Mouse (Mus musculus): ENCODE data around the gene Hnf4a. TPM values are rescaled to one million over a fixed set of nuclear protein-coding genes. Genes with fewer than 3 reads are reported as not detected.

Gene Hnf4a
- polyA plus RNA-seq, 1 experiment: not detected

DNA sequence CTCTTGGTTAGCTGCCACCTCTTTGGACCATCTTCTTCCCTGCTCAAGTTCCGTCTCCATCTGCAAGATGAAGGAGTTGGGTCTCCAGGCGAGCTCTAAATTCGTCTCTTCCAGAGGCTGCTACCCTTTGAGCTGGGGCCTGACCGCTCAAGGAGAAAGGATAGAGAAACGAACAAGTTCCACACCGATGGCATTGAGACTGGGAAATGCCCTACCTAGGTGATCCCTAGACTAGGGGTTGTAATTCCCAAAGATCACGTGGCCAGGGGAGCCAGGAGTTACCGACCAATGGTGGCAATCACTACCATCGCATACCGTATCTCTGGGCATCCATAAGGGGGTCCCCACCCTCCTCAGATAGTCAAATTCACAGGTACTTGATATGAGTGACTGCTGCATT lies 36.1 kb downstream of the Hnf4a start:
- TF ChIP-seq POLR2A (IDR thresholded peaks at IDR 0.05; ENCODE audit: low read depth, low read length): no peak
- no peak for TF ChIP-seq CTCF (IDR thresholded peaks at IDR 0.05; ENCODE audit: borderline replicate concordance, insufficient read depth, low read length)
- Histone ChIP-seq H3K4me1 (ENCODE audit: control insufficient read depth, insufficient read depth, low read length) (no peaks in the 10 kb centered on the region), H3K4me3 (ENCODE audit: insufficient read depth, low read length) (no peak overlapping the region), H3K27ac (ENCODE audit: insufficient read depth, low read length) (no peak overlapping the region)

DNA sequence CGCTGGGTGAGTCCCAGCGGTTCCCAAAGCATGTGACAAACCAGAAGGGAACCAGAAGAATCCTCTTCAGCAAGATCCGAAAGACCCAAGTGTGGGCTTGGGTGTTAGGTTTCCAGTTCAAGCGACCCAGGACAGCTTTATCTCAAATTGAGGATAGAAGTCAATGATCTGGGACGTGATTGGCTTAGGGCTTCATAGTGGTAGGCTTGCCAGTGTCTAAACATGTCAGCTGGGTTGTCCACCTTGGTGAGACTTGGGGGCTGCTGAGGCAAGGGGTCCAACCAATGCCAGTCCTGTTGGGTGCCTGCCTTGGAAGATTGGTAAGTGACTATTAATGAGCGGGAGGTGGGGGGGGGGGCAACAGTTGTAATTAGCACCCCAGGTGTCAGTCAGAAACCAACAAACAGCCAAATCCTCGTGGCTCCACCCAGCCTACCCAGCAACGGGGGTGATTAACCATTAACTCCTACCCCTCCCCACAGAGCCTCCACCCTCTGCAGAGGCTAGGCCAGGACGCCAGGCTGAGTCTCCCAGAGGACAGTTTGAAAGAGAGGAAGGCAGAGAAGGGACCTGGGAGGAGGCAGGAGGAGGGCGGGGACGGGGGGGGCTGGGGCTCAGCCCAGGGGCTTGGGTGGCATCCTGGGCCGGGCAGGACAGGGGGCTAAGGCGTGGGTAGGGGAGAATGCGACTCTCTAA lies 40.2 kb downstream of the Hnf4a start:
- Histone ChIP-seq H3K27ac (ENCODE audit: insufficient read depth, low read length) (no peak overlapping the region), H3K4me3 (ENCODE audit: insufficient read depth, low read length) (no peak overlapping the region), H3K4me1 (ENCODE audit: control insufficient read depth, insufficient read depth, low read length) (no peaks in the 10 kb centered on the region)
- TF ChIP-seq POLR2A (IDR thresholded peaks at IDR 0.05; ENCODE audit: low read depth, low read length) (no peak), CTCF (IDR thresholded peaks at IDR 0.05; ENCODE audit: borderline replicate concordance, insufficient read depth, low read length) (no peak)

DNA sequence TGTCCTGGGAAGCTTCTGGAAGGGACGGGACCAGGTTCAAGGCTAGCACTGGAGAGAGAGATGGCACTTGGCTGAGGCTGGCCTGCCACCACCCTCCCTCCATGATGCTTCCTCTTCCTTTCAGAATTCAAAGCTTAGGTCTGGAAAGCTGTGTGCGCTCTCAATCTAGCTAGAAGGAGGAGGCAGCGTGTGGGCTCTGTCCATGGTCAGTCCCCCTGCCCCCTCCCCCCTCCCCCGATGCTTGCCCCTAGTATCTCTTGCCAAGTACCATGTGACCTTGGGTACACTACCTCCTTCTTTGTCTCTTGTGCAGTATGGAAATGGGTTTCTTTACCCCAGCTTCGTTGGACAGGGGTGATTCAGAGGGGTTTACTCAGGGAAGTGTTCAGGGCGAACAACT lies 42.2 kb downstream of the Hnf4a start:
- Histone ChIP-seq H3K4me1 (ENCODE audit: control insufficient read depth, insufficient read depth, low read length) (no peaks in the 10 kb centered on the region), H3K4me3 (ENCODE audit: insufficient read depth, low read length) (no peak overlapping the region), H3K27ac (ENCODE audit: insufficient read depth, low read length) (no peak overlapping the region)
- TF ChIP-seq POLR2A (IDR thresholded peaks at IDR 0.05; ENCODE audit: low read depth, low read length) (no peak), CTCF (IDR thresholded peaks at IDR 0.05; ENCODE audit: borderline replicate concordance, insufficient read depth, low read length) (no peak)

DNA sequence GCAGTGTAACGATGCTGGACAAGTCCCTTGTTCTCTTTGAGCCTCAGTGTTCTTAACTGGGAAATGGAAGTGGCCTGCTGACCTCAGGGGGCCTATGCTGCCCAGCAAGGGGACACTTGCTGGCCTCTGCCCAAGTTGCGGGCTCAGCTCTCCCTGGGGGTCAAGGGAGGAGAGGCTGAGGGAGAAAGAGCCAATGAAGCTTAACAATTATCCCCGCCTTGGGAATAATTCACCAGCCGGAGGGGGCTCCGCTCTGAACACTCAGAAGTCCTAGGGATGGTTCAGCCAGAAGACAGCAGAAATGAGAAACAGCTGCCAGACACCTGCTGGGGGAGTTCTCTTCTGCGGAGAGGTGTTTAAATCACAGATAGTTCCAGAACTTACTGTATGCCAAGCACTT lies 43.2 kb downstream of the Hnf4a start:
- Histone ChIP-seq H3K4me1 (ENCODE audit: control insufficient read depth, insufficient read depth, low read length) (no peaks in the 10 kb centered on the region), H3K27ac (ENCODE audit: insufficient read depth, low read length) (no peak overlapping the region), H3K4me3 (ENCODE audit: insufficient read depth, low read length) (no peak overlapping the region)
- TF ChIP-seq CTCF (IDR thresholded peaks at IDR 0.05; ENCODE audit: borderline replicate concordance, insufficient read depth, low read length) (no peak), POLR2A (IDR thresholded peaks at IDR 0.05; ENCODE audit: low read depth, low read length) (no peak)

DNA sequence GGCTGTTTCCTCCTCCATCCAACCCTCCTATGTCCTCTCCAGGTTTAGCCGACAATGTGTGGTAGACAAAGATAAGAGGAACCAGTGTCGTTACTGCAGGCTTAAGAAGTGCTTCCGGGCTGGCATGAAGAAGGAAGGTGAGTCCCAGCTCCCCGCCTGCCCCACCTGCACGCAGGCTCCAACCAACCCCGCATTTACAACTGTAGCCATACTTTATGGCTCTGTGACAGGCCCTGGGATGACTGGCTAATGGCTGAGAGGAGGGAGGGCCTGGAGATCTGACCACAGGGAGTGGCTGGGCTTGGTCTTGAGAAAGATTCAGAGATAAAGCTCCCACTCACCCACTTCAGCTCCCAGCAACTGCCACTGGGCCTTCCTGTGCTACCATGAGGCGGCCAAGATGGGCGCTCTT lies 45.9 kb downstream of the Hnf4a start:
- Histone ChIP-seq H3K4me3 (ENCODE audit: insufficient read depth, low read length) (no peak overlapping the region), H3K4me1 (ENCODE audit: control insufficient read depth, insufficient read depth, low read length) (no peaks in the 10 kb centered on the region), H3K27ac (ENCODE audit: insufficient read depth, low read length) (no peak overlapping the region)
- no peak for TF ChIP-seq POLR2A (IDR thresholded peaks at IDR 0.05; ENCODE audit: low read depth, low read length)
- no peak for TF ChIP-seq CTCF (IDR thresholded peaks at IDR 0.05; ENCODE audit: borderline replicate concordance, insufficient read depth, low read length)

DNA sequence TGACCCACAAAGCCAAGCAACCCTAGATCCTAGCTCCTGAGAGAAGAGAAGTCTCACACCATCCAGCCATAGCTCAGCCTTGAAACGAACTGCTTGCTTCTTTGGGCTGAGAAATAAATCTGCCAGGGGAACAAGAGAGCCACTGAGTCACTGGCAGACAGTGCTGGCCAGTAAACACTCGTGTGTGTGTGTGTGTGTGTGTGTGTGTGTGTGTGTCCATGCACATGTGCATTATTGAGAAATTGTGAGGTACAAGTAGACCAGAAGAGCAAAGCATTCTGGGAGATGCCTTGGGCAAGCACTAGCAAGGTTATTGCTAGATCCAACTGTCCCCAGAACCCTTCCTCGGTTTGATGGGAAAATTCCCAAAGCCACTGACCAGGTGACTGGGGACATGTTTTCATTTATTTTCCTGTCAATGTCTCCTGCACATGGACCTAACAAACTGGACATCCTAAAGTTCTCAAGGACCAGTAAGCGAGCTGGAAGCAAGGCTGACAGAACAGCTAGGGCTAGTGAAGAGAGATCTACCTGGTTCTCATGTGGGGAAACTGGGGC lies 47.9 kb downstream of the Hnf4a start:
- no peaks in the 10 kb centered on the region for H3K4me1 ChIP-seq (ENCODE audit: control insufficient read depth, insufficient read depth, low read length)
- TF ChIP-seq POLR2A (IDR thresholded peaks at IDR 0.05; ENCODE audit: low read depth, low read length) (no peak), CTCF (IDR thresholded peaks at IDR 0.05; ENCODE audit: borderline replicate concordance, insufficient read depth, low read length) (no peak)
- no peak overlapping the region for H3K4me3 ChIP-seq (ENCODE audit: insufficient read depth, low read length)
- H3K27ac ChIP-seq (ENCODE audit: insufficient read depth, low read length): no peak overlapping the region

DNA sequence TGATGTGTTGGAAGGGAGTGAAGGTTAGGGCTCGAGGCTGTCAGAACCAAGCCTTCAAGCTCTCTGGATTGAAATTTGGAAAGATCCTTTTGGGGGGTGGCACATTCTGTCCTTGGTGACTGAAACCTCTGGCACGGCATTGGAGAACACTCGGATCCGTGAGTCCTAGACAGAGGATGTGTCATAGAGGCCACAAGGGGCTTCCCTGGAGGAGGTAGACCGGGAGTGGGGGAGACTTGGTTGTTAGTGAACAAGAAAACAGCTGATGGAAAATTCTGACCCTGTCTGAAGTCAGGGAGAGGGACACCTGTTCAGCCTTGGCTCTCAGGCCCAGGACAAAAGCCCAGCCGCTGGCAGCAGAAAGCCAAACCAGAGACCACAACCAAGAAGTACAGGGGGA lies 48.4 kb downstream of the Hnf4a start:
- Histone ChIP-seq H3K4me1 (ENCODE audit: control insufficient read depth, insufficient read depth, low read length) (no peaks in the 10 kb centered on the region), H3K27ac (ENCODE audit: insufficient read depth, low read length) (no peak overlapping the region), H3K4me3 (ENCODE audit: insufficient read depth, low read length) (no peak overlapping the region)
- TF ChIP-seq CTCF (IDR thresholded peaks at IDR 0.05; ENCODE audit: borderline replicate concordance, insufficient read depth, low read length) (no peak), POLR2A (IDR thresholded peaks at IDR 0.05; ENCODE audit: low read depth, low read length) (no peak)

DNA sequence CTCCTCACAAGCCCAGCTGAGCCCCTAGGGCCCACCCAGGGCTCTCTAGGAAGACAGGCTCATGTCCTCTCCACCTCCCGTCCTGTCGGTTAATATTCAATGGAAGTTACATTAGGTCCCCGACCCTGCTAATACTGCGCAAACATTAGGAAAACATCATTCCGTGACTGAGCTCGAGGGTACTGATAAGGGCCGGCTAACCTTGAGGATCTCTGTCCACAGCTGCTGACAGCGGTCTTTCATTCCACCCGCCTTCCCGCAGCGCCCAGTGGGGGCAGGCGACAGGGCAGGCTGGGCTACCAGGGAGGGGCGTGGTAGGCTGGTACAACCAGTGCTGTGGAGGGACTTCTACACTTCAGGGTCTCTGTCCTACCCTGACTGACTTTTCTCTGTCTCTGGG lies 48.8 kb downstream of the Hnf4a start:
- Histone ChIP-seq H3K27ac (ENCODE audit: insufficient read depth, low read length) (no peak overlapping the region), H3K4me3 (ENCODE audit: insufficient read depth, low read length) (no peak overlapping the region), H3K4me1 (ENCODE audit: control insufficient read depth, insufficient read depth, low read length) (no peaks in the 10 kb centered on the region)
- no peak for TF ChIP-seq CTCF (IDR thresholded peaks at IDR 0.05; ENCODE audit: borderline replicate concordance, insufficient read depth, low read length)
- TF ChIP-seq POLR2A (IDR thresholded peaks at IDR 0.05; ENCODE audit: low read depth, low read length): no peak

DNA sequence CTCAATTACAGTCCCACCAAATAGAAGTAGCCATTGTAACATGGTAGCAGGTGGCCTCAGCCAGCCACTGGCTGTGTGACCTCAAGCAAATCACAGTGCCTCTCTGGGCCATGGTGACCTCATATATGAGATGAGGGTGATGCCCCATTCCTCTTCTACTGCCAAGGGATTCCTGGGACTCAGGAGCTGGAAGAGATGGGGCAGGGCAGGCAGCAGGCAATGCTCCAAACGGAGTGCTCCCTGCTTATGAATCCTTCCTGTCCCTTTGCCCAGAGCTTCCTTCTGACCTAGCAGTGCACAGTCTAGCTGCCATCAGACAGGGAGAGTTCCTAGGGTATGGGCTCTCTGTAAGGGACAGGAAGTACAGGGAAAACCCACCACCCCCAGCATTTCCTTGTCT lies 51.9 kb downstream of the Hnf4a start:
- Histone ChIP-seq H3K27ac (ENCODE audit: insufficient read depth, low read length) (no peak overlapping the region), H3K4me3 (ENCODE audit: insufficient read depth, low read length) (no peak overlapping the region), H3K4me1 (ENCODE audit: control insufficient read depth, insufficient read depth, low read length) (no peaks in the 10 kb centered on the region)
- TF ChIP-seq CTCF (IDR thresholded peaks at IDR 0.05; ENCODE audit: borderline replicate concordance, insufficient read depth, low read length) (no peak), POLR2A (IDR thresholded peaks at IDR 0.05; ENCODE audit: low read depth, low read length) (no peak)

DNA sequence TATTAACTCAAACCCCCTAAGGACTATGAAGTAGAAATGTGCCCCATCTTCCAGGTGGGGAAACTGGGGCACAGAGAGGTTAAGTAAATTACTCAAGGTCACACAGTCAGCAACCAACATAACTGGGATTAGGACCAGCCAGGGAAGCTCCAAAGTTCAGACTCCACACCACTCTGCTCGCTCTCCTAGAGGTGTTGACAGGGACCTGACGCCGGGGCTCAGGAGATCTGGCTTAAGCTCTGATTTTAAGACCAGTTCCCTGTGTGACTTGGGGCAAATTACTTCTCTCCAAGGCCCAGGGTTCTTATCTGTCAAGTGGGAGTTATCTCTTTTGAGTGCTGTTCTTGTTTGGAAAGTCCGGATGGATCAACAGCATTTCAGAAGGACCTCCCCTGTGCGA lies 52.6 kb downstream of the Hnf4a start:
- H3K27ac ChIP-seq (ENCODE audit: insufficient read depth, low read length): no peak overlapping the region
- H3K4me3 ChIP-seq (ENCODE audit: insufficient read depth, low read length): no peak overlapping the region
- TF ChIP-seq CTCF (IDR thresholded peaks at IDR 0.05; ENCODE audit: borderline replicate concordance, insufficient read depth, low read length): no peak
- TF ChIP-seq POLR2A (IDR thresholded peaks at IDR 0.05; ENCODE audit: low read depth, low read length): no peak
- H3K4me1 ChIP-seq (ENCODE audit: control insufficient read depth, insufficient read depth, low read length): no peaks in the 10 kb centered on the region
